Mouse (Mus musculus): ENCODE measurements around the gene Rpusd1. TPM values are rescaled to one million over a fixed set of nuclear protein-coding genes. Genes with fewer than 3 reads are reported as not detected.
"Not testable (repeated sequence)": the region's sequence is repeated elsewhere in the genome, so short reads cannot be mapped to it uniquely, and the experiment has no call there.

Rpusd1 gene
- polyA plus RNA-seq, 1 experiment from 2014 or later, result 17.5 TPM

DNA sequence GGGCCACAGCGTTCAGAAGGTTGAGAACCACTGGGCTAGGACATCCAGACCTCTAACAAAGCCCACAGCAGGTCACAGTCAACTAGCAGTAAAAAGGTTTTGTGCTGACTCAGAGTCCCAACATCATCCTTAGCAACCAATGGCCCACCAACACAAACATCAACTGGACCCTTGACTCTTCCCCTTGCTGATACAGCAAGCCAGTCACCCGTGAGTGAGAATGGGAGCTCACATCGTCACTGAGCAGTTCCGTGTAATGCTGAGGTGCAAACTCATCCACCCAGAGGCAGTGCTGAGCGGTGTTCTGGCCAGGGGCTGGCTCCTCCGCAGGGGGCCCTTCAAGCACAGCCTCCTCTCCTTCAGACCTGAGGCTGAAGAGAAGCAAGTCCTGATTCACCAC lies 2.2 kb upstream of the Rpusd1 start:
- H3K9me3 ChIP-seq (replicated peaks; ENCODE audit: control insufficient read depth, low read length), result no peaks in the 10 kb centered on the region
- peaks cover 16% of the 10 kb centered on the region for H3K4me1 ChIP-seq (ENCODE audit: control insufficient read depth, insufficient read depth, low read length)
- 0 out of 2 replicates have a peak, but pooled peaks cover 5% of the 10 kb centered on the region for H3K36me3 ChIP-seq (ENCODE audit: control insufficient read depth, insufficient read depth, low read length)
- no peak overlapping the region for H3K4me3 ChIP-seq (replicated peaks; ENCODE audit: low read length)
- 89% methylated on average over 6 of the region's 6 CpGs for WGBS
- H3K4me2 ChIP-seq (ENCODE audit: low read depth, low read length), result no peak overlapping the region
- H3K27me3 ChIP-seq (ENCODE audit: control insufficient read depth, insufficient read depth, low read length), result no peaks in the 10 kb centered on the region
- no peak overlapping the region for H3K27ac ChIP-seq (ENCODE audit: low read length)
- H3K9ac ChIP-seq (ENCODE audit: low read length), result no peak overlapping the region
- ATAC-seq (ENCODE audit: insufficient read depth, low FRiP score), result no peak

GRCm38 (mm10) chr17:25728009-25728270 lies 470 bp downstream of the Rpusd1 start:
- Histone ChIP-seq H3K9me3 (replicated peaks; ENCODE audit: control insufficient read depth, low read length) (no peaks in the 10 kb centered on the region), H3K27me3 (ENCODE audit: control insufficient read depth, insufficient read depth, low read length) (no peaks in the 10 kb centered on the region), H3K9ac (ENCODE audit: low read length) (peak overlapping the region; percentile 96), H3K4me3 (replicated peaks; ENCODE audit: low read length) (peak overlapping the region; percentile 78), H3K36me3 (ENCODE audit: control insufficient read depth, insufficient read depth, low read length) (no peaks in the 10 kb centered on the region), H3K27ac (ENCODE audit: low read length) (peak overlapping the region; percentile 38), H3K4me1 (ENCODE audit: control insufficient read depth, insufficient read depth, low read length) (peaks cover 16% of the 10 kb centered on the region), H3K4me2 (ENCODE audit: low read depth, low read length) (peak overlapping the region; percentile 93)
- ATAC-seq (ENCODE audit: insufficient read depth, low FRiP score), result no peak
- WGBS, result 14% methylated on average over 4 of the region's 4 CpGs

- H3K36me3 ChIP-seq (ENCODE audit: control insufficient read depth, insufficient read depth, low read length), result no peaks in the 10 kb centered on the region
- 17% methylated on average over 2 of the region's 2 CpGs for WGBS
- H3K9me3 ChIP-seq (replicated peaks; ENCODE audit: control insufficient read depth, low read length), result no peaks in the 10 kb centered on the region
- H3K4me1 ChIP-seq (ENCODE audit: control insufficient read depth, insufficient read depth, low read length), result peaks cover 10% of the 10 kb centered on the region
- no peak overlapping the region for H3K4me3 ChIP-seq (replicated peaks; ENCODE audit: low read length)
- no peaks in the 10 kb centered on the region for H3K27me3 ChIP-seq (ENCODE audit: control insufficient read depth, insufficient read depth, low read length)
- no peak overlapping the region for H3K4me2 ChIP-seq (ENCODE audit: low read depth, low read length)
- no peak overlapping the region for H3K9ac ChIP-seq (ENCODE audit: low read length)
- H3K27ac ChIP-seq (ENCODE audit: low read length), result no peak overlapping the region
- ATAC-seq (ENCODE audit: insufficient read depth, low FRiP score), result no peak
These were observed 4.6 kb downstream of the Rpusd1 start for GRCm38 (mm10) chr17:25732082-25732481.

- H3K27ac ChIP-seq (ENCODE audit: low read length), result no peak overlapping the region
- no peak overlapping the region for H3K4me3 ChIP-seq (replicated peaks; ENCODE audit: low read length)
- H3K9me3 ChIP-seq (replicated peaks; ENCODE audit: control insufficient read depth, low read length), result no peaks in the 10 kb centered on the region
- H3K36me3 ChIP-seq (ENCODE audit: control insufficient read depth, insufficient read depth, low read length), result no peaks in the 10 kb centered on the region
- no peak overlapping the region for H3K9ac ChIP-seq (ENCODE audit: low read length)
- H3K4me2 ChIP-seq (ENCODE audit: low read depth, low read length), result no peak overlapping the region
- no peaks in the 10 kb centered on the region for H3K4me1 ChIP-seq (ENCODE audit: control insufficient read depth, insufficient read depth, low read length)
- H3K27me3 ChIP-seq (ENCODE audit: control insufficient read depth, insufficient read depth, low read length), result no peaks in the 10 kb centered on the region
- 78% methylated on average over 5 of the region's 5 CpGs for WGBS
- no peak for ATAC-seq (ENCODE audit: insufficient read depth, low FRiP score)
These were observed 7.8 kb downstream of the Rpusd1 start for GRCm38 (mm10) chr17:25735246-25735645.

DNA sequence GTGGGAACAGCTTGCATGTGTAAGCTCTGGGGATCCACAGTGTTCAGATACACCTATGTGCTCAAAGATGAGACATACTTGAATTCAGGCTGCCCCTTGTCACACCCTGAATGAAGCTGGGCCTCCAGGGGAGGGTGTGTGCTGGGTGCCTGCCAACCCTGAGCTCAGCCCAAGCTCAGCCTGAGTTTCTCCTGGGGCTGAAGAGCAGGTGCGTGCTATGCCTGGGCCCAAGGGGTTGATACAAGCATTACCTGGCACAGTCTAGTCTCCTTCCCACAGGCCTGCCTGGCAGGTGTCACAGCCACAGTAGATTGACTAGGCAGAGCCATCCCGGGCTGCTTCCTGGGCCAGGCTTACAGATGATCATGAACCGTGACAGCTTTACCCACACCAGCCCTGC lies 8.3 kb downstream of the Rpusd1 start, which contains the start of gene Mslnl:
TSS of gene Mslnl (plus strand) at position 298 of the 400 bp plus-strand sequence.
- Histone ChIP-seq H3K27ac (ENCODE audit: low read length) (no peak within 1 kb of the TSS), H3K4me2 (ENCODE audit: low read depth, low read length) (no peak within 1 kb of the TSS), H3K27me3 (ENCODE audit: control insufficient read depth, insufficient read depth, low read length) (no peaks in the 10 kb centered on the region), H3K4me3 (replicated peaks; ENCODE audit: low read length) (no peak within 1 kb of the TSS), H3K9me3 (replicated peaks; ENCODE audit: control insufficient read depth, low read length) (no peaks in the 10 kb centered on the region), H3K9ac (ENCODE audit: low read length) (no peak within 1 kb of the TSS), H3K4me1 (ENCODE audit: control insufficient read depth, insufficient read depth, low read length) (no peaks in the 10 kb centered on the region), H3K36me3 (ENCODE audit: control insufficient read depth, insufficient read depth, low read length) (no peaks in the 10 kb centered on the region)
- peak; percentile 30; the same call in 1 of the 2 replicates for ATAC-seq (ENCODE audit: insufficient read depth, low FRiP score)
- 74% methylated on average over 3 of the region's 3 CpGs for WGBS

- no peaks in the 10 kb centered on the region for H3K36me3 ChIP-seq (ENCODE audit: control insufficient read depth, insufficient read depth, low read length)
- no peaks in the 10 kb centered on the region for H3K27me3 ChIP-seq (ENCODE audit: control insufficient read depth, insufficient read depth, low read length)
- H3K9me3 ChIP-seq (replicated peaks; ENCODE audit: control insufficient read depth, low read length), result no peaks in the 10 kb centered on the region
- no peak for ATAC-seq (ENCODE audit: insufficient read depth, low FRiP score)
- WGBS, result 78% methylated on average over 7 of the region's 7 CpGs
- H3K9ac ChIP-seq (ENCODE audit: low read length), result no peak overlapping the region
- no peaks in the 10 kb centered on the region for H3K4me1 ChIP-seq (ENCODE audit: control insufficient read depth, insufficient read depth, low read length)
- no peak overlapping the region for H3K27ac ChIP-seq (ENCODE audit: low read length)
- no peak overlapping the region for H3K4me3 ChIP-seq (replicated peaks; ENCODE audit: low read length)
- no peak overlapping the region for H3K4me2 ChIP-seq (ENCODE audit: low read depth, low read length)
These were observed 11.4 kb downstream of the Rpusd1 start for GRCm38 (mm10) chr17:25738861-25739260.

GRCm38 (mm10) chr17:25741471-25741870 lies 14.0 kb downstream of the Rpusd1 start:
- ATAC-seq (ENCODE audit: insufficient read depth, low FRiP score); H3K4me1 ChIP-seq (ENCODE audit: control insufficient read depth, insufficient read depth, low read length): not testable (repeated sequence)
- WGBS, result 74% methylated on average over 12 of the region's 12 CpGs

GRCm38 (mm10) chr17:25743831-25744230 lies 16.4 kb downstream of the Rpusd1 start:
- no peaks in the 10 kb centered on the region for H3K36me3 ChIP-seq (ENCODE audit: control insufficient read depth, insufficient read depth, low read length)
- H3K9me3 ChIP-seq (replicated peaks; ENCODE audit: control insufficient read depth, low read length), result no peaks in the 10 kb centered on the region
- H3K27me3 ChIP-seq (ENCODE audit: control insufficient read depth, insufficient read depth, low read length), result no peaks in the 10 kb centered on the region
- no peak overlapping the region for H3K4me2 ChIP-seq (ENCODE audit: low read depth, low read length)
- no peak for ATAC-seq (ENCODE audit: insufficient read depth, low FRiP score)
- no peak overlapping the region for H3K9ac ChIP-seq (ENCODE audit: low read length)
- WGBS, result 89% methylated on average over 9 of the region's 9 CpGs
- H3K4me3 ChIP-seq (replicated peaks; ENCODE audit: low read length), result no peak overlapping the region
- H3K27ac ChIP-seq (ENCODE audit: low read length), result no peak overlapping the region
- no peaks in the 10 kb centered on the region for H3K4me1 ChIP-seq (ENCODE audit: control insufficient read depth, insufficient read depth, low read length)

More at GRCm38 (mm10) chr17:25741471-25741870, 14.0 kb downstream of the Rpusd1 start:
- not testable (repeated sequence) for H3K36me3 ChIP-seq (ENCODE audit: control insufficient read depth, insufficient read depth, low read length); H3K9ac ChIP-seq (ENCODE audit: low read length); H3K9me3 ChIP-seq (replicated peaks; ENCODE audit: control insufficient read depth, low read length); H3K27me3 ChIP-seq (ENCODE audit: control insufficient read depth, insufficient read depth, low read length); H3K4me2 ChIP-seq (ENCODE audit: low read depth, low read length); H3K27ac ChIP-seq (ENCODE audit: low read length); H3K4me3 ChIP-seq (replicated peaks; ENCODE audit: low read length)

GRCm38 (mm10) chr17:25744311-25744710 lies 16.8 kb downstream of the Rpusd1 start:
- no peaks in the 10 kb centered on the region for H3K4me1 ChIP-seq (ENCODE audit: control insufficient read depth, insufficient read depth, low read length)
- no peak overlapping the region for H3K4me3 ChIP-seq (replicated peaks; ENCODE audit: low read length)
- WGBS, result 73% methylated on average over 10 of the region's 10 CpGs
- no peaks in the 10 kb centered on the region for H3K9me3 ChIP-seq (replicated peaks; ENCODE audit: control insufficient read depth, low read length)
- no peak overlapping the region for H3K4me2 ChIP-seq (ENCODE audit: low read depth, low read length)
- H3K36me3 ChIP-seq (ENCODE audit: control insufficient read depth, insufficient read depth, low read length), result no peaks in the 10 kb centered on the region
- H3K27me3 ChIP-seq (ENCODE audit: control insufficient read depth, insufficient read depth, low read length), result no peaks in the 10 kb centered on the region
- H3K9ac ChIP-seq (ENCODE audit: low read length), result no peak overlapping the region
- H3K27ac ChIP-seq (ENCODE audit: low read length), result no peak overlapping the region
- no peak for ATAC-seq (ENCODE audit: insufficient read depth, low FRiP score)

- Histone ChIP-seq H3K4me3 (replicated peaks; ENCODE audit: low read length) (no peak overlapping the region), H3K4me1 (ENCODE audit: control insufficient read depth, insufficient read depth, low read length) (peaks cover 6% of the 10 kb centered on the region), H3K27me3 (ENCODE audit: control insufficient read depth, insufficient read depth, low read length) (no peaks in the 10 kb centered on the region), H3K9ac (ENCODE audit: low read length) (no peak overlapping the region), H3K36me3 (ENCODE audit: control insufficient read depth, insufficient read depth, low read length) (no peaks in the 10 kb centered on the region), H3K9me3 (replicated peaks; ENCODE audit: control insufficient read depth, low read length) (no peaks in the 10 kb centered on the region), H3K4me2 (ENCODE audit: low read depth, low read length) (no peak overlapping the region), H3K27ac (ENCODE audit: low read length) (no peak overlapping the region)
- ATAC-seq (ENCODE audit: insufficient read depth, low FRiP score), result no peak
- 83% methylated on average over 4 of the region's 4 CpGs for WGBS
These were observed 20.8 kb downstream of the Rpusd1 start for GRCm38 (mm10) chr17:25748238-25748637.

Measured in stomach, embryonic 16.5 days (tissue).